Mouse (Mus musculus) forebrain, postnatal 0 days (tissue): Measurements from ENCODE around the gene Tnks2. TPM values are rescaled to one million over a fixed set of nuclear protein-coding genes. Genes with fewer than 3 reads are reported as not detected.

Source experiments
- ATAC-seq: fragments of 200-750 bp; cut with Nextera tagmentation; 2 replicates; pipeline ENCODE4 v1.8.0; 2017; ENCODE audit warnings: mild to moderate bottlenecking, moderate library complexity
- DNase-seq: peaks from one replicate; pipeline ENCODE4 v3.0.0-alpha.2; 2015
- H3K27ac ChIP-seq: fragments of 300-500 bp; sonication (generic); 2 replicates; pipeline ENCODE4 v1.5.1; 2014; ENCODE audit warnings: low read depth, mild to moderate bottlenecking, antibody characterized with exemption, low read length, moderate library complexity, mixed read lengths
- H3K27me3 ChIP-seq: fragments of 300-500 bp; sonication (generic); 2 replicates; pipeline ENCODE4 v1.6.1; 2014; ENCODE audit warnings: mild to moderate bottlenecking, low read length, mixed read lengths; ENCODE audit not compliant: insufficient read depth
- H3K36me3 ChIP-seq: fragments of 300-500 bp; sonication (generic); 2 replicates; pipeline ENCODE4 v1.6.1; 2014; ENCODE audit warnings: mild to moderate bottlenecking, moderate library complexity; ENCODE audit not compliant: insufficient read depth
- H3K4me1 ChIP-seq: fragments of 300-500 bp; sonication (generic); 2 replicates; pipeline ENCODE4 v1.6.1; 2014; ENCODE audit warnings: antibody characterized with exemption; ENCODE audit not compliant: insufficient read depth
- H3K4me2 ChIP-seq: fragments of 300-500 bp; sonication (generic); 2 replicates; pipeline ENCODE4 v1.6.1; 2014; ENCODE audit warnings: low read depth, mild to moderate bottlenecking, moderate library complexity
- H3K4me3 ChIP-seq: fragments of 300-500 bp; sonication (generic); 2 replicates; pipeline ENCODE4 v1.5.1; 2014; ENCODE audit warnings: low read depth, low read length, mixed read lengths
- H3K9ac ChIP-seq: fragments of 300-500 bp; sonication (generic); 2 replicates; pipeline ENCODE4 v1.6.1; 2014; ENCODE audit warnings: mild to moderate bottlenecking
- H3K9me3 ChIP-seq: fragments of 300-500 bp; sonication (generic); 2 replicates; pipeline ENCODE4 v1.6.1; 2016; ENCODE audit warnings: low read length
- CTCF ChIP-seq: sonication (generic); IDR thresholded peaks from 2 replicates; pipeline ENCODE4 v1.5.1; 2016; ENCODE audit warnings: antibody characterized with exemption, control low read depth, low read depth
- WGBS: fragments of 180-500 bp; shearing (Covaris S2); extraction: QIAGEN DNeasy Blood & Tissue Kit; methylation state at CpG from one replicate; pipeline ENCODE4 v1.1.7; 2014; 5-methylcytosine and 5-hydroxymethylcytosine counted together
- polyA plus RNA-seq: library from polyadenylated mRNA; unstranded; fragments of >200 nt; fragmentation: Nextera tagmentation; extraction: Ambion mirVana; gene quantifications from 2 replicates; pipeline ENCODE4 v1.2.1, GENCODE M21; 2015
- total RNA-seq: library from RNA; depleted of rRNA; stranded (reverse); fragments of >200 nt; gene quantifications from 2 replicates; pipeline ENCODE4 v1.2.3, GENCODE M21; 2014

Gene Tnks2
- total and polyA plus RNA-seq, 2 experiments from 2014 or later: 24.3 to 182 TPM

GRCm38 (mm10) chr19:36877329-36877728, 43.3 kb downstream of the Tnks2 start:
- Histone ChIP-seq H3K36me3 (peaks cover 75% of the 10 kb centered on the region), H3K9ac (no peak overlapping the region)
- no peak for ATAC-seq

GRCm38 (mm10) chr19:36878743-36879495, 44.9 kb downstream of the Tnks2 start:
- no peaks in the 10 kb centered on the region for H3K27me3 ChIP-seq
- H3K36me3 ChIP-seq: peaks cover 79% of the 10 kb centered on the region
- TF ChIP-seq CTCF: no peak
- H3K4me1 ChIP-seq: no peaks in the 10 kb centered on the region
- no peaks in the 10 kb centered on the region for H3K9me3 ChIP-seq
- 57% methylated on average over 11 of the region's 11 CpGs for WGBS
- DNase-seq (peak; percentile 35), ATAC-seq (peak; percentile 32; the same call in 1 of the 2 replicates)
- no peak overlapping the region for H3K4me3 ChIP-seq
- H3K4me2 ChIP-seq: no peak overlapping the region
- no peak overlapping the region for H3K27ac ChIP-seq
- H3K9ac ChIP-seq: no peak overlapping the region

More at GRCm38 (mm10) chr19:36877329-36877728, 43.3 kb downstream of the Tnks2 start:
- no peak for TF ChIP-seq CTCF
- Histone ChIP-seq H3K9me3 (no peaks in the 10 kb centered on the region), H3K27ac (no peak overlapping the region), H3K4me2 (no peak overlapping the region), H3K4me3 (no peak overlapping the region), H3K27me3 (no peaks in the 10 kb centered on the region), H3K4me1 (no peaks in the 10 kb centered on the region)
- no peak for DNase-seq

DNA sequence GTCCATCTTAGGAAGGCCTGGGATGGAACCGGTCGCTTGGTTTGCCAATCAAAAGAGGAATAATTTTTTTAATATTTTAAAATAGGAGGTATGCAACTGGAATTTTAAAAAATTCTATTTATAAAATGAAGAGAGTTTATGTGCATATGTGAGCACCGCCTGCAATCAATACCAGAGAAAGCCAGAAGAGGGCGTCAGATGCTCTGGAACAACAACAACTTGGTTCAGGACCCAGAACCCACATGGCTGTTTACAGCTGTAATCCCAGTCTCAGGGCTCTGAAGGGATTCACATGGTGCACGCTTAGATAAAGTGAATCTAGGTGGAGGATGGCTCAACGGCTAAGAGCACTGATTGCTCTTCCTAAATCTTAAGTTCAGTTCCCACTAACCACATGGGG, 49.1 kb downstream of the Tnks2 start:
- H3K4me3 ChIP-seq: no peak overlapping the region
- TF ChIP-seq CTCF: peak; percentile 55
- ATAC-seq: peak; percentile 43
- no peaks in the 10 kb centered on the region for H3K9me3 ChIP-seq
- H3K4me1 ChIP-seq: no peaks in the 10 kb centered on the region
- H3K27ac ChIP-seq: no peak overlapping the region
- peak; percentile 58 for DNase-seq
- peaks cover 73% of the 10 kb centered on the region for H3K36me3 ChIP-seq
- no peak overlapping the region for H3K4me2 ChIP-seq
- WGBS: 75% methylated on average over 6 of the region's 6 CpGs
- H3K9ac ChIP-seq: no peak overlapping the region
- no peaks in the 10 kb centered on the region for H3K27me3 ChIP-seq

GRCm38 (mm10) chr19:36886316-36886715, 52.3 kb downstream of the Tnks2 start:
- Histone ChIP-seq H3K4me3 (no peak overlapping the region), H3K4me1 (no peaks in the 10 kb centered on the region), H3K9me3 (no peaks in the 10 kb centered on the region), H3K27me3 (no peaks in the 10 kb centered on the region), H3K36me3 (peaks cover 77% of the 10 kb centered on the region), H3K27ac (no peak overlapping the region), H3K4me2 (no peak overlapping the region), H3K9ac (no peak overlapping the region)
- ATAC-seq: no peak
- 53% methylated on average over 2 of the region's 2 CpGs for WGBS
- no peak for DNase-seq
- TF ChIP-seq CTCF: peak; percentile 66

- no peaks in the 10 kb centered on the region for H3K9me3 ChIP-seq
- no peaks in the 10 kb centered on the region for H3K4me1 ChIP-seq
- no peak overlapping the region for H3K4me3 ChIP-seq
- ATAC-seq (no peak), DNase-seq (no peak)
- H3K27ac ChIP-seq: no peak overlapping the region
- TF ChIP-seq CTCF: no peak
- H3K36me3 ChIP-seq: peaks cover 73% of the 10 kb centered on the region
- WGBS: 72% methylated on average over 3 of the region's 3 CpGs
- H3K4me2 ChIP-seq: no peak overlapping the region
- H3K27me3 ChIP-seq: no peaks in the 10 kb centered on the region
- H3K9ac ChIP-seq: no peak overlapping the region
Measured at GRCm38 (mm10) chr19:36887706-36888105, 53.7 kb downstream of the Tnks2 start.

DNA sequence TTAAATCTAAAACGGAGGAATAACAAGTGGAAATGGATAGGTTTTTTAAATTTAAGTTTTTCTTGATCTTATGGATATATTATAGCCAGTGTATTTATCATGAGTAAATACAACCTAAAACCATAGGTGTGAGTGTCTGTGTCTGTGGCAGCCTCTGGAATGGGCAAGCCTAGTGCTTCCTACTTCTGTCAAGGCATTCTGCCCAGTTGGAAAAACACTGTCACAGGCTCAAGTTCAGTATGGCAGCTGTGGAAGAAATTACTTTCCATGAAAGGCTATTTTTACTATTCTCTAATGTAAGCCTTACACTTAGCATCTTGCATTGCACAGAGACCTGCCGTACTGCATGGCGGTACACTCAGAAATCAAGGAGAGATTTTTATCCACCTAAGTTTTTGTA, 57.7 kb downstream of the Tnks2 start:
- no peaks in the 10 kb centered on the region for H3K27me3 ChIP-seq
- no peak for ATAC-seq
- H3K27ac ChIP-seq: no peak overlapping the region
- TF ChIP-seq CTCF: no peak
- no peak overlapping the region for H3K9ac ChIP-seq
- H3K36me3 ChIP-seq: peaks cover 56% of the 10 kb centered on the region
- H3K9me3 ChIP-seq: no peaks in the 10 kb centered on the region
- no peak overlapping the region for H3K4me2 ChIP-seq
- DNase-seq: no peak
- no peaks in the 10 kb centered on the region for H3K4me1 ChIP-seq
- no peak overlapping the region for H3K4me3 ChIP-seq
- 95% methylated on average over 3 of the region's 3 CpGs for WGBS

DNA sequence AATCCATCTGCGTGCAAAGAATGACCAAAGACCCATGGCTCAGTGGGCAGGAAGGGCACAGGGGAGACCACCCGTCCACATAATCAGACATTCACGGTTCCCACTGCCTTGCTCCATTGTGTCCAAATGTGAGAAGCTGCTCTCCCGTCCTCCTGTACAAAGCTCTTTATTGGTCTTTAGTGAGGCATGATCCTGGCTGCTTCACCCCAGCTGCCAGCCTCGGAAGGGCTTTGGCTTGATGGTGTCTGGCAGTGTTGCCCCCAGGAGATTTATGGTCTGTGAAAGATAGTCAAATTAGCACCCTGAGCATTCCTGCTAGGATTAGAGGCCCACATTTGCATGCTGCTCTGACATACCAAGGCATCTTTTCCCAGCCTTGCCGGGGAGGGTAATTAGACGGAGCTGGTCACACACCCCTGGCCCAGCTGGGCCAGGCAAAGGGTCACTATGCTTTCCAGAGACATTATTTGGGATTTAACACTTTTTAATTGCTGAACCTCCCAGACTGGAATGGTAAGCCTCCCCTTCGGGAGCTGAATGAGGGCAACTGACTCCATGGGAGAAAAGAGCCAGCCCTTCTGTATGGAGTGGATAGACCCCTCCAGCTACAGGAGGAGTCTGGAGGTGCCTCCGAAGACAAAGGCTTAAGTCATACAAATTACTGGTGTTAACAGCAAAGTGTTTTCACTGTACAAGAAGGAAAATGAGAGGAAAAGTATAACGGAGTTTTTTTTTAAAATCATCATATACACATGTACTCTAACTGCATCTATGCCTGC, 62.9 kb downstream of the Tnks2 start:
- WGBS: 5% methylated on average over 10 of the region's 10 CpGs
- Histone ChIP-seq H3K9me3 (no peaks in the 10 kb centered on the region), H3K36me3 (peaks cover 15% of the 10 kb centered on the region), H3K27me3 (no peaks in the 10 kb centered on the region), H3K4me2 (no peak overlapping the region), H3K4me1 (no peaks in the 10 kb centered on the region), H3K27ac (0 out of 2 replicates have a peak overlapping the region, but pooled peaks have one; percentile 36), H3K4me3 (no peak overlapping the region), H3K9ac (no peak overlapping the region)
- peak; percentile 70 for ATAC-seq
- DNase-seq: peak; percentile 36
- TF ChIP-seq CTCF: no peak
